Mouse (Mus musculus): Measurements from ENCODE around the gene Rap1b. TPM values are rescaled to one million over a fixed set of nuclear protein-coding genes. Genes with fewer than 3 reads are reported as not detected.

The Rap1b gene
- polyA plus RNA-seq, 1 experiment, result 38.2 TPM

- no peaks in the 10 kb centered on the region for H3K4me1 ChIP-seq (ENCODE audit: control insufficient read depth, insufficient read depth, low read length)
- WGBS, result 94% methylated on average over 6 of the region's 6 CpGs
- no peak overlapping the region for H3K27ac ChIP-seq (ENCODE audit: insufficient read depth, low read depth, low read length)
- no peak overlapping the region for H3K4me3 ChIP-seq (ENCODE audit: insufficient read depth, low read depth, low read length)
- TF ChIP-seq CTCF (conservative IDR thresholded peaks at IDR 0.05; ENCODE audit: insufficient read depth, insufficient read length, low read depth, low read length) (no peak), POLR2A (IDR thresholded peaks at IDR 0.05; ENCODE audit: low read depth, low read length) (no peak)
- H3K36me3 ChIP-seq (ENCODE audit: control insufficient read depth, insufficient read depth, low read length), result no peaks in the 10 kb centered on the region
- H3K27me3 ChIP-seq (replicated peaks; ENCODE audit: control insufficient read depth, insufficient read depth, low read length), result no peaks in the 10 kb centered on the region
- DNase-seq, result no peak
These were observed 65.4 kb downstream of the Rap1b start for GRCm38 (mm10) chr10:117780306-117780911.

GRCm38 (mm10) chr10:117779581-117780305 lies 66.1 kb downstream of the Rap1b start:
- no peak for TF ChIP-seq POLR2A (IDR thresholded peaks at IDR 0.05; ENCODE audit: low read depth, low read length)
- no peak for TF ChIP-seq CTCF (conservative IDR thresholded peaks at IDR 0.05; ENCODE audit: insufficient read depth, insufficient read length, low read depth, low read length)
- 93% methylated on average over 8 of the region's 8 CpGs for WGBS
- Histone ChIP-seq H3K4me3 (ENCODE audit: insufficient read depth, low read depth, low read length) (no peak overlapping the region), H3K27me3 (replicated peaks; ENCODE audit: control insufficient read depth, insufficient read depth, low read length) (no peaks in the 10 kb centered on the region), H3K36me3 (ENCODE audit: control insufficient read depth, insufficient read depth, low read length) (no peaks in the 10 kb centered on the region), H3K27ac (ENCODE audit: insufficient read depth, low read depth, low read length) (no peak overlapping the region), H3K4me1 (ENCODE audit: control insufficient read depth, insufficient read depth, low read length) (no peaks in the 10 kb centered on the region)
- no peak for DNase-seq

DNA sequence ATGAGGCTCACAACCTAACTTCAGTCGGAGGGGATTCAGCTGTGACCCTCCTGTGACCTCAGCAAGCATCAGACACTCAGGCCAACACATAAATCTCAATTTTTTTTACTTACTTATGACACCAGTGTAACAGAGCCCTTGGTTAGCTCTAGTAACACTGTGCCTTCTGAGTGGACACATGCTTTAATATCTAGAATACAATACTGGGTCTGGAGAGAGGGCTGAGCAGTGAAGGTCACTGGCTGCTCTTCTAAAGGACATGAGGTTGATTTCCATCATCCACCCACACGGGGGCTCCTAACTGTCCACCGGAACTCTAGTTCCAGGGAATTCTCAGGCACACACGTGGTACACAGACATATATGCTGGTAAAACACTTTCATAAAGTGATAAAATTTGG lies 66.9 kb downstream of the Rap1b start:
- Histone ChIP-seq H3K4me1 (ENCODE audit: control insufficient read depth, insufficient read depth, low read length) (no peaks in the 10 kb centered on the region), H3K27me3 (replicated peaks; ENCODE audit: control insufficient read depth, insufficient read depth, low read length) (no peaks in the 10 kb centered on the region), H3K36me3 (ENCODE audit: control insufficient read depth, insufficient read depth, low read length) (no peaks in the 10 kb centered on the region), H3K27ac (ENCODE audit: insufficient read depth, low read depth, low read length) (no peak overlapping the region), H3K4me3 (ENCODE audit: insufficient read depth, low read depth, low read length) (no peak overlapping the region)
- TF ChIP-seq POLR2A (IDR thresholded peaks at IDR 0.05; ENCODE audit: low read depth, low read length) (no peak), CTCF (conservative IDR thresholded peaks at IDR 0.05; ENCODE audit: insufficient read depth, insufficient read length, low read depth, low read length) (no peak)
- no peak for DNase-seq
- WGBS, result 80% methylated on average over 4 of the region's 4 CpGs

DNA sequence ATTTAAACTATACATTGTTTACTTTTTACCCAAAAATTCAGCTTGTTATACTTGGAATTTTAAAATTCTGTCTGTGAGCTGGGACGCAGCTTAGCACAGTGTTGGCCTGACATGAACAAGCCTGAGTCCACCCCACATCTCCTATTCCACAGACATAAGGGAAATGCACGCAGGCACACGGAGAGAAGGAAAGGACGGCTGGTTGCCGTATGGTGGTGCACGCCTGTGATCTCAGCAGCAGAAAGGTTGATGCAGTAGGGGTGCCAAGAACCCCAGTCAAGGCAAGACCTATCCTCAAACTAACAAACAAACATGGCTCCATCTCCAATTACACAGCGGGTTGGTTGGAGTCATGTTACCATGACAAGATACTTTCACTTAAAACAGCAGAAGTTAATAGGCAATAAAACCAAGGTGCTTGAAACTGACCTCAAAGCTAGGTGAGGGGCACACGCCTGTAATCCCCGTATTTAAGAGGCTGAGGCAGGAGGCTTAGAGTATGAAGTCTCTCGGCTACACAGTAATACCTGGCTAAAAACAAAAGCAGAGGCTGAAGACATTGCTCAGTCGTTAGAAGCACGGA lies 67.4 kb downstream of the Rap1b start:
- no peak overlapping the region for H3K27ac ChIP-seq (ENCODE audit: insufficient read depth, low read depth, low read length)
- 92% methylated on average over 12 of the region's 12 CpGs for WGBS
- no peaks in the 10 kb centered on the region for H3K4me1 ChIP-seq (ENCODE audit: control insufficient read depth, insufficient read depth, low read length)
- no peaks in the 10 kb centered on the region for H3K36me3 ChIP-seq (ENCODE audit: control insufficient read depth, insufficient read depth, low read length)
- no peak for DNase-seq
- TF ChIP-seq CTCF (conservative IDR thresholded peaks at IDR 0.05; ENCODE audit: insufficient read depth, insufficient read length, low read depth, low read length), result no peak
- TF ChIP-seq POLR2A (IDR thresholded peaks at IDR 0.05; ENCODE audit: low read depth, low read length), result no peak
- no peak overlapping the region for H3K4me3 ChIP-seq (ENCODE audit: insufficient read depth, low read depth, low read length)
- H3K27me3 ChIP-seq (replicated peaks; ENCODE audit: control insufficient read depth, insufficient read depth, low read length), result no peaks in the 10 kb centered on the region

GRCm38 (mm10) chr10:117777501-117778327 lies 68.1 kb downstream of the Rap1b start:
- 94% methylated on average over 17 of the region's 17 CpGs for WGBS
- no peak for DNase-seq
- Histone ChIP-seq H3K27ac (ENCODE audit: insufficient read depth, low read depth, low read length) (no peak overlapping the region), H3K4me3 (ENCODE audit: insufficient read depth, low read depth, low read length) (no peak overlapping the region), H3K36me3 (ENCODE audit: control insufficient read depth, insufficient read depth, low read length) (no peaks in the 10 kb centered on the region), H3K27me3 (replicated peaks; ENCODE audit: control insufficient read depth, insufficient read depth, low read length) (no peaks in the 10 kb centered on the region), H3K4me1 (ENCODE audit: control insufficient read depth, insufficient read depth, low read length) (no peaks in the 10 kb centered on the region)
- TF ChIP-seq POLR2A (IDR thresholded peaks at IDR 0.05; ENCODE audit: low read depth, low read length) (no peak), CTCF (conservative IDR thresholded peaks at IDR 0.05; ENCODE audit: insufficient read depth, insufficient read length, low read depth, low read length) (no peak)

- H3K36me3 ChIP-seq (ENCODE audit: control insufficient read depth, insufficient read depth, low read length), result no peaks in the 10 kb centered on the region
- H3K4me3 ChIP-seq (ENCODE audit: insufficient read depth, low read depth, low read length), result no peak overlapping the region
- WGBS, result 100% methylated on average over 3 of the region's 3 CpGs
- H3K4me1 ChIP-seq (ENCODE audit: control insufficient read depth, insufficient read depth, low read length), result no peaks in the 10 kb centered on the region
- DNase-seq, result no peak
- H3K27ac ChIP-seq (ENCODE audit: insufficient read depth, low read depth, low read length), result no peak overlapping the region
- no peaks in the 10 kb centered on the region for H3K27me3 ChIP-seq (replicated peaks; ENCODE audit: control insufficient read depth, insufficient read depth, low read length)
- no peak for TF ChIP-seq POLR2A (IDR thresholded peaks at IDR 0.05; ENCODE audit: low read depth, low read length)
- TF ChIP-seq CTCF (conservative IDR thresholded peaks at IDR 0.05; ENCODE audit: insufficient read depth, insufficient read length, low read depth, low read length), result no peak
These were observed 68.7 kb downstream of the Rap1b start for GRCm38 (mm10) chr10:117777103-117777470.

Data from kidney, adult 2 months (tissue).